Mouse (Mus musculus): ENCODE data around the gene Hpcal4. TPM values are rescaled to one million over a fixed set of nuclear protein-coding genes. Genes with fewer than 3 reads are reported as not detected.

The Hpcal4 gene
- polyA plus RNA-seq, 1 experiment from 2014 or later: 1.3 TPM

GRCm38 (mm10) chr4:123228270-123228669 is 45.2 kb downstream of the Hpcal4 start:
- no peak overlapping the region for H3K4me3 ChIP-seq (replicated peaks)
- no peaks in the 10 kb centered on the region for H3K36me3 ChIP-seq
- H3K27ac ChIP-seq: peak overlapping the region; percentile 20; the same call in 1 of the 2 replicates
- H3K27me3 ChIP-seq: 0 out of 2 replicates have a peak, but pooled peaks cover 8% of the 10 kb centered on the region
- ATAC-seq (replicated peaks; ENCODE audit: low FRiP score): 0 out of 2 replicates have a peak, but pooled peaks have one; percentile 16
- no peaks in the 10 kb centered on the region for H3K9me3 ChIP-seq (replicated peaks)
- peaks cover 71% of the 10 kb centered on the region for H3K4me1 ChIP-seq
- 28% methylated on average over 2 of the region's 2 CpGs for WGBS
- no peak overlapping the region for H3K4me2 ChIP-seq
- no peak overlapping the region for H3K9ac ChIP-seq

GRCm38 (mm10) chr4:123229166-123229565 is 46.1 kb downstream of the Hpcal4 start:
- Histone ChIP-seq H3K4me3 (replicated peaks) (no peak overlapping the region), H3K4me1 (peaks cover 80% of the 10 kb centered on the region), H3K27me3 (peaks cover 16% of the 10 kb centered on the region; the same call in 1 of the 2 replicates), H3K27ac (0 out of 2 replicates have a peak overlapping the region, but pooled peaks have one; percentile 20), H3K9ac (no peak overlapping the region), H3K36me3 (no peaks in the 10 kb centered on the region), H3K4me2 (no peak overlapping the region), H3K9me3 (replicated peaks) (no peaks in the 10 kb centered on the region)
- WGBS: 28% methylated on average over 11 of the region's 11 CpGs
- ATAC-seq (replicated peaks; ENCODE audit: low FRiP score): no peak

GRCm38 (mm10) chr4:123232841-123233240 is 49.8 kb downstream of the Hpcal4 start:
- peak overlapping the region; percentile 51 for H3K4me3 ChIP-seq (replicated peaks)
- peaks cover 16% of the 10 kb centered on the region; the same call in 1 of the 2 replicates for H3K27me3 ChIP-seq
- no peaks in the 10 kb centered on the region for H3K36me3 ChIP-seq
- no peak overlapping the region for H3K9ac ChIP-seq
- H3K4me1 ChIP-seq: peaks cover 92% of the 10 kb centered on the region
- peak overlapping the region; percentile 92 for H3K27ac ChIP-seq
- H3K9me3 ChIP-seq (replicated peaks): no peaks in the 10 kb centered on the region
- 48% methylated on average over 3 of the region's 3 CpGs for WGBS
- ATAC-seq (replicated peaks; ENCODE audit: low FRiP score): 0 out of 2 replicates have a peak, but pooled peaks have one; percentile 2
- peak overlapping the region; percentile 78 for H3K4me2 ChIP-seq

- peak; percentile 91 for ATAC-seq (replicated peaks; ENCODE audit: low FRiP score)
- Histone ChIP-seq H3K4me3 (replicated peaks) (peak within 1 kb of the TSS; percentile 51), H3K9me3 (replicated peaks) (no peaks in the 10 kb centered on the region), H3K4me1 (peaks cover 92% of the 10 kb centered on the region), H3K4me2 (peak within 1 kb of the TSS; percentile 78), H3K27ac (peak within 1 kb of the TSS; percentile 92), H3K27me3 (peaks cover 16% of the 10 kb centered on the region; the same call in 1 of the 2 replicates), H3K9ac (peak within 1 kb of the TSS; percentile 50), H3K36me3 (no peaks in the 10 kb centered on the region)
- WGBS: 1% methylated on average over 52 of the region's 52 CpGs
Measured at GRCm38 (mm10) chr4:123233492-123234084, 50.6 kb downstream of the Hpcal4 start, which contains the start of gene Heyl. Gene Heyl (plus strand): TSS chr4:123233556.

GRCm38 (mm10) chr4:123235835-123236430 is 52.9 kb downstream of the Hpcal4 start:
- no peaks in the 10 kb centered on the region for H3K9me3 ChIP-seq (replicated peaks)
- peaks cover 95% of the 10 kb centered on the region for H3K4me1 ChIP-seq
- H3K27me3 ChIP-seq: peaks cover 16% of the 10 kb centered on the region; the same call in 1 of the 2 replicates
- H3K36me3 ChIP-seq: 0 out of 2 replicates have a peak, but pooled peaks cover 4% of the 10 kb centered on the region
- no peak for ATAC-seq (replicated peaks; ENCODE audit: low FRiP score)
- WGBS: 52% methylated on average over 9 of the region's 9 CpGs
- H3K9ac ChIP-seq: peak overlapping the region; percentile 15; the same call in 1 of the 2 replicates
- peak overlapping the region; percentile 78 for H3K4me2 ChIP-seq
- peak overlapping the region; percentile 51 for H3K4me3 ChIP-seq (replicated peaks)
- peak overlapping the region; percentile 93 for H3K27ac ChIP-seq

- no peaks in the 10 kb centered on the region for H3K9me3 ChIP-seq (replicated peaks)
- H3K4me3 ChIP-seq (replicated peaks): peak overlapping the region; percentile 51
- H3K4me1 ChIP-seq: peaks cover 95% of the 10 kb centered on the region
- H3K9ac ChIP-seq: peak overlapping the region; percentile 15; the same call in 1 of the 2 replicates
- 75% methylated on average over 13 of the region's 13 CpGs for whole genome bisulfite sequencing
- ATAC-seq (replicated peaks; ENCODE audit: low FRiP score): no peak
- H3K27me3 ChIP-seq: peaks cover 16% of the 10 kb centered on the region; the same call in 1 of the 2 replicates
- peaks cover 8% of the 10 kb centered on the region for H3K36me3 ChIP-seq
- H3K4me2 ChIP-seq: peak overlapping the region; percentile 78
- peak overlapping the region; percentile 93 for H3K27ac ChIP-seq
Measured at GRCm38 (mm10) chr4:123236431-123237031, 53.5 kb downstream of the Hpcal4 start.

GRCm38 (mm10) chr4:123237386-123238266 is 54.6 kb downstream of the Hpcal4 start:
- H3K36me3 ChIP-seq: peaks cover 18% of the 10 kb centered on the region
- no peaks in the 10 kb centered on the region for H3K9me3 ChIP-seq (replicated peaks)
- H3K9ac ChIP-seq: no peak overlapping the region
- 0 out of 2 replicates have a peak overlapping the region, but pooled peaks have one; percentile 6 for H3K4me3 ChIP-seq (replicated peaks)
- peak overlapping the region; percentile 93 for H3K27ac ChIP-seq
- H3K4me1 ChIP-seq: peaks cover 84% of the 10 kb centered on the region
- H3K27me3 ChIP-seq: peaks cover 14% of the 10 kb centered on the region; the same call in 1 of the 2 replicates
- peak overlapping the region; percentile 78 for H3K4me2 ChIP-seq
- ATAC-seq (replicated peaks; ENCODE audit: low FRiP score): no peak
- 36% methylated on average over 6 of the region's 6 CpGs for WGBS

- H3K36me3 ChIP-seq: peaks cover 37% of the 10 kb centered on the region
- peak; percentile 88 for ATAC-seq (replicated peaks; ENCODE audit: low FRiP score)
- peak overlapping the region; percentile 93 for H3K27ac ChIP-seq
- H3K4me2 ChIP-seq: peak overlapping the region; percentile 78
- 3% methylated on average over 57 of the region's 58 CpGs for WGBS
- peak overlapping the region; percentile 32; the same call in 1 of the 2 replicates for H3K9ac ChIP-seq
- no peaks in the 10 kb centered on the region; the same call in 1 of the 2 replicates for H3K27me3 ChIP-seq
- peaks cover 67% of the 10 kb centered on the region for H3K4me1 ChIP-seq
- peak overlapping the region; percentile 39 for H3K4me3 ChIP-seq (replicated peaks)
- H3K9me3 ChIP-seq (replicated peaks): no peaks in the 10 kb centered on the region
Measured at GRCm38 (mm10) chr4:123239361-123240203, 56.6 kb downstream of the Hpcal4 start.
